Mouse (Mus musculus) testis, adult 2 months (tissue): ENCODE measurements around the gene Ier2.

Experiments
- CTCF ChIP-seq: fragments of 200-500 bp; IDR thresholded peaks from 2 replicates; pipeline ENCODE4 v1.5.1; 2012; ENCODE audit warnings: low read depth, mild to moderate bottlenecking, inconsistent platforms, low read length, moderate library complexity; ENCODE audit not compliant: control insufficient read depth, insufficient read depth, insufficient replicate concordance
- POLR2A ChIP-seq: fragments of 200-500 bp; IDR thresholded peaks from 2 replicates; pipeline ENCODE4 v1.6.1; 2012; ENCODE audit warnings: low read depth, mild to moderate bottlenecking, inconsistent platforms, low read length, moderate library complexity; ENCODE audit not compliant: control insufficient read depth

DNA sequence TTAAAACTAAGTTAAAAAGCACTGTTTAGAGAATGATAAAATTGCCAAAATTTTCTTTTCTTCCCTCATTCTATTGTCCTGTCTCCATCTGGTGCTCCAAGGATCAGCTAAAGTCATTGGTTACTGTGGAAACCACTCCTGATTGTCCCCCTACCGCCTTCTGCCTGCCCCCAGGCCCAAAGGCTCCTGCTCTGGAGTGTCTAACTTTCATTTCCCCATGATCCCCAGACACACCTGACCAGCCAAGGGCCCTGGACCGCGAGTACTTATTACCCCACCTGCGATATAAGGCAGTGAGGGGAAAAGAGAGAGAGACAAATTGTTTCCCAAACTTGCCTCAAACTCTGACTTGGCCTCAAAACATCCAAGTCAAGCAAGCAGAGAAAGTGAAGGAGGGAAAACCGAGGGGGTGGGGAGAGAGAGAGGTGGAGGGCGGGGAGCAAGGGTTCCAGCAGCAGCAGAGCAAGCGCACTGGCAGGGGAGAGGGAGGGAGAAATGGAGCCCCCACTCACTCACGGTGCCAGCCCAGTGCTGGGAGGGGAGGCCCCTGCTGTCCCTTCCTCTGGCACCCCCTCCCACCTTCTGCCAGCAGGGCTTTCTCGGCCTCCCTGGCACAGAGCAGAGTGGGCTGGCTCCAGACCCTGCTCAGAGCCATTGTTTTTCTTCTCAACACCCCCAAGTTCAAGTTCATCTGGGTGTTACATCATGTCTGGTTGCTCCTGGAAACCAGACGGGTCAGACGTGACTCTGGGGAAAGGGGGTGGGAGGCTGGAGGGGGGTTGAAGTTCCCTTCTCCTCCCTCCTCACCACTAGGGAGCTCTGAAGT lies 49.5 kb upstream of the Ier2 start:
- TF ChIP-seq CTCF (no peak), POLR2A (no peak)
